Mouse (Mus musculus) c-Kit-positive CD71-positive TER-119-positive erythroid progenitor cells, embryonic 14.5 days (primary cell): ENCODE data around the gene Gm27021.

Experiments used
- DNase-seq: peaks from one replicate; pipeline ENCODE4 v3.0.0-alpha.2; 2013; ENCODE audit warnings: low spot score

The Gm27021 gene

DNA sequence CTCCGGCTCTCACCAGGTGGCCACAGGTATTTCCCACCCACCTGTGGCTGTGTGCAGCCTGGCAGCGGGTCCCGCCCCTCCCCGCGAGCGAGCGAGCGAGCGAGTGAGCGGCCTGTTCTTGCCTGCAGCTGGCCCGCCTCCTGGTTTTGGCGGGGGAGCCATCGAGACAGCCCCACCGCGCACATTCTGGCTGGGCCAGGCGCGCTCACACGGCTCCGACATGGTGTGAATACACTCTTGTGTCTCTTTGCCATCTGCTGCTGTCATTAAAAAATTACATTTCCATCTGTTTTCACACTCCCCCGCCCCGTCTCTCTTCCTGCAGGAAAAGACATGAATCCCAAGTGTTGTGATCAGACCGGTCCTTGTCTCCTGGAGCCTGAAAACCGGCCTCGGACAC, 69.3 kb downstream of the Gm27021 start:
- no peak for DNase-seq

DNA sequence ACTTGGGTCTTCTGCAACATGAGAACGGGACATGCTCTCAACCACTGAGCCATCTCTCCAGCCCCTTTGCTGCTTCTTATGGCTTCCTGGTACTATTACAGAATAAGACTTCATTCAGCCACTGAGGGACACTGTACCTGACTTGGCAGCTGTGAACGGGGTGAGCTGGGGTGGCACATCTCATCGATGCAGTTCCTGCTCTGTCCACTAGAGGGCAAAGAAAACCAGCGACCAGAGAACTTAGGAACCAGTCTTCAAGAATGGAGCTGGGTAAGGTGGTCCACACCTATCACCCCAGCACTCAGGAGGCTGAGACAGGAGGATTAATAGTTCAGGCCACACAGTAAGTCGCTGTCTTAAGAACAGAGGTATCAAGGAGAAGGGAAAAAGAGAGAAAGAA, 71.9 kb downstream of the Gm27021 start:
- DNase-seq = peak; percentile 69

DNA sequence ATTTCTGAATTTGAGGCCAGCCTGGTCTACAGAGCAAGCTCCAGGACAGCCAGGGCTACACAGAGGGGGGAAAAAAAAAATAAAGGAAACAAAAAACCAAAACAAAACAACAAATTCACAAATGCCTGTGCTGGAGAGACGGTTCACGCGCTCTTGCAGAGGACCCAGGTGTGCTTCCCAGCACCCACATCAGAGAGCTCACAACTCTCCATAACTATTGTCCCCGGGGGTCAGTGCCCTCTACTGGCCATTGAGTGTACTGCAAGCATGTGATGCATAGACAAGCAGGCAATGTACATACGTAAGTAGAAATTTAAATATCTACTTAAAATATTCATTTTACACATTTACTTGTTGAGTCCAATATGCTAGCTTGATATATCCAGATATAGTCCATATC, 73.3 kb downstream of the Gm27021 start:
- no peak for DNase-seq

DNA sequence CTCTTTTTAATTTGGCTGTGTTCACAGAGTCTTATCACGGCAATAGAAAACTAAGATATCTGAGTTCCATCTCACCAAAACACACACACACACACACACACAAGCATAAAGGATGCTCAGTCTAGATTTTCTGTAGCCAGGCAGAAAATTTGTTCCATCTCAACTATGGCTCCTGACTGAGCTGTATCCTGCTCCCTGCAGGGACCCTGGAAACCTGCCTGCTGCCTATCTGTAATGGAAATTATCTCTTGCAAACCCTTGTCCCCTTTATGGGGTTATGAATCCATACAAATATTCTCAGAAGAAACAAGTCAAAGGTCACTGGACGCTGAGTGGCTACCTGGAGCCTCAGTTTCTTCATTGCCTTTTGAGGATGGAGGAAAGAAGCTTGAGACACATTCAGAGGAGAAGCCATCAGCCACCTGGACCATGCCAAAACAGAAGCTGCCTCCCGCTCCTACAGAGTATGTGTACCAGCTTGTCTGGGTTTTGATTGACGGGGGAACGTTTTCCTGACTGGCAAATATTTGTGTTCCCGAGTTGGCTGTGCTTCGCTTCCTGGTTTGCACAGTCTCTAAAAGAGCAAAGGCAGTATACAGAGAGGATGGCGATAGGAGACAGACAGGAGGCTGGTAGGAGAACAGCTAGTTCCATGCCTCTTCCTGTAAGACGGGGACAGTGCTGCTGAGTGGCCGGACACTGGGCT, 76.1 kb downstream of the Gm27021 start:
- no peak for DNase-seq

DNA sequence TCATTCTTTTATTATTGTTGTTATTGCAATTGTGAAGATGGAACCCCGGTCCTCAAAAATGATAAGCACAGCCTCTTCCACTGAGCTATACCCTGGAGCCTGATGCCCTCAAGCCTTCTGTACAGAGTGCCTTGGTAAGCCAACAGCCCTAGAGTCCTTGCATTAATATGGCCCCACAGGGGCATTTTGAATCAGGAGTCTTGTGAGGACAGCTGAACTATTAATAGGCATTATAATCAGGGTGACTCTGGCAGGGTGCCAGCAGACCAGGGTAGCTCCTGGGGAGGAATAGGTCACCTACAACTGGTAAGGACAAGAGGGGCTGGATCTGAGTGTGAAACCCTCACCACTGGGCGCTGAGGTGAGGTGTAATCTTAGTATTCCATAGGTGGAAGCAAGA, 78.0 kb downstream of the Gm27021 start:
- no peak for DNase-seq

DNA sequence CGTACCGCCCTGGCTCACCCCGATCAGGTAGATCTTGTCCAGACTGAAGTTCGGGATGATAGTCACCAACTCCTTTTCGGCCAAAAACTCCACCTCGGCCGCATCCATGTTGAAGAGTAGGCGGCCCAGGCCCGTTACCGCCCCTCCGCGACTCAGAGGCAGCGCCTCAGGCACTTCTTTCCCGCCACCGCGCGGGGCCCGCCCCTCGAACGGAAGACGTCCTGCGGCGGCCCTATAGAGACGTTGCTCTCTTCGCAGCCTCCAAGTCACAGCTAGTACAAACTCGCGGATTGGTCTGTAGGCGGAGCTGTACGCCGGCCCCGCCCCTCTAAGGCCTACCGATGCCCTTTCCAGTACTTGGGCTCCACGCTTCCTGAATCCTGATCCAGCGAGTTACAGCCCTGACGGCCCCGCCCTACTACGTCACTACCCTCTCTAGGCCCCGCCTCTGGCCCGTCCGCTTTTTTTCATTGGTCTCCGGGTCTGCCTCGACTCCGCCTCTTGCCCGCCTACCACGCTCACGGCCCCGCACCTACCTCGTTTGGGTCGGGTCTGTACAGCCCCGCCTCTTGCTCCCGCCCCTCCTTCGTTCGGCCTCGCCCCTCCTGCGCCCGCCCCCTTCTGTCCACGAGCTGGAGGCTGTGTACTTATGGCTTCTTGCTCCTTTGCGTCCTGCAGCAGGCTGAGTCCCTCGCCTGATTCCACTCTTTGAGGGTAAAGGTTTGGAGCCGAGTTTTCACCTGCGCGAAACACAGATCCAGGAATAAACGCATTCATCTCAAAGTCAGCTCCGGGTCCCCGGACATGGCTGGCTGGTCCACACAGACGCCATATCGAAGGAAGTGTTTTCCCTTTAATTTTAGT, 78.7 kb downstream of the Gm27021 start, which contains the start of gene Gins2:
TSS of gene Gins2 (minus strand) at position 397 of the 864 bp plus-strand sequence.
- DNase-seq = peak; percentile 100

DNA sequence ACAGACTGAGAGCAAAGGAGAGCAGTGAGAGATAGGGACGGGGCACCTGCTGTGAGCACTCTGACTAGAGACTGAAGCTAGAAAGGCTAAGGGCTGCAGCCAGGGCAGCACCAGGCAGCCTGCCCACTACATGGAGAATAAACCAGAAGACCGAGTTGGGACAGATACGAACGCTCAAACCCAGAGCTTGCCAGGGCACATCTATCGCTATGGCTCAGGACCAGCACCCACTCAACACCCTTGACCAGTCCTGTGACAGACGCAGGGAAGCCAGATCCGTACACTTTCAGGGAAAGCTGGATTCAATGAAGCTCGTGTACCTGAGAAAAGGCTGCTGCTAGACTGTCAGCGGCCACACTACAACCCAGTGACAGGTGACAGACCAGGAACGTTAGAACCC, 82.4 kb downstream of the Gm27021 start:
- DNase-seq = no peak

DNA sequence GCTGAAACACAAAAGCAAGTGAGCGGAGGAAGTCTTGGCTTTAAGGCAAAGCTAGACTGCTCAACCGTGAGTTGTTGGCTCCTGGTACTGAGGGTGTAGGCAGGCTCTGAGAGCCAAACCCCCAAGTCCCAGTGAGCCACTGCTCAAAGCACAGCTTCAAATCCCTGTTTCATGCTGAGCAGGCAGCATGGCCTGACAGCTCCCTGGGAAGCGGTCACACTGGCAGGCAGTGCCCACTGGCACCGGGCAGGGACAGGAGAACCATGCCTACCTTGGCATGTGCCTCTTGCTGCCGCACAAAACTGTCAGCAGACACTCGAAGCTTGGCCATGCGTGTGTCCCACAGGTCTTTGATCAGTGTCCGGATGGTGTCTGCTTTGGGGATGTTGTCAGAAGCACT, 86.1 kb downstream of the Gm27021 start:
- no peak for DNase-seq

DNA sequence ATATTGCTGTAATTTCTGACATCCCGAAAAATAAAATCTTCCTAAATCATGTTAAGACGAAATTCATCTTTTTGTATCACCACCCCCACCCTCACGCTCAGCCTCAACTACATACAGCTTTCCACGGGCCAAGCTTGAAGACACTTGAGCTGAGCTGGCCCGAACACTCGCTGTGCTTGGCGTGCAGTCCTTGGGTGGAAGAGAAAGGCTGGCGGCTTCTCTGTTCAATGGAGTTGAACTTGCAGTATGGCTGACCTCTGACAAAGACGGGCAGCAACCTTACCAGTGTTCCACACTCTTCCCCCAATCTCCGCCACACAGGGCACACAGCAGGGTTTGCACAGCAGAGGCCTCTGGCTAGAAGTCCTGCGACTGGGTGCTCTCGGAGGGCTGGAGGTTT, 86.5 kb downstream of the Gm27021 start:
- no peak for DNase-seq

DNA sequence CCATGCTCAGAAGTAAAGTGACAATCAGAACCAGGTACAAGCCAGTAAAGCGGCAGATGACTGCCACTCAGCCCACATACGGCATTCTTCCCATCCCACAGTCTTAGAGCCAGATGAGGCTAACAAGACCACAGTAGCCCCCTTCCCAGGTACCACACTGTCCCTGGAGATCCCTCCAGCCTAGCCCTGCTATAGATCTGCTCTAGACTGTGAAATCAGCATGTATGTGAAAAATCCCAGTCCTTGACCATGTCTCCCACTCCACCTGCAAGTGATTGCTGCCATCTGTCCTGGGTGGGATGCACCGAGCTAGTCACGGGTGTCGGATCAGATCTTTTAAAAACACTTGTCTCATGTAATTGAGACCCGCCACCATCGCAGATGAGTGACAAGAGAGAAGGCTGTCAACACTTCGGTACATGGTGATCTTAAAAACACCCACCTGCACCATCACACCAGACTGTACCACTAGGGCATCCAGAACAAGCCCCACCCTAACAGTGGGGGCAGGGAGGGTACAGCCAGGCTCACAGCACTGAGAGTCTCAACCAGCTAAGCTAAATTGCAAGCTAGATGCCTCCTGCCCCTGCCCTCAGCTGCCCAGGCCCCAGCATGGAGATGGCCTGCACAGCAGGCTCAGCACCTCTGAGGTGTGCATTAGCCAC, 87.4 kb downstream of the Gm27021 start:
- no peak for DNase-seq

DNA sequence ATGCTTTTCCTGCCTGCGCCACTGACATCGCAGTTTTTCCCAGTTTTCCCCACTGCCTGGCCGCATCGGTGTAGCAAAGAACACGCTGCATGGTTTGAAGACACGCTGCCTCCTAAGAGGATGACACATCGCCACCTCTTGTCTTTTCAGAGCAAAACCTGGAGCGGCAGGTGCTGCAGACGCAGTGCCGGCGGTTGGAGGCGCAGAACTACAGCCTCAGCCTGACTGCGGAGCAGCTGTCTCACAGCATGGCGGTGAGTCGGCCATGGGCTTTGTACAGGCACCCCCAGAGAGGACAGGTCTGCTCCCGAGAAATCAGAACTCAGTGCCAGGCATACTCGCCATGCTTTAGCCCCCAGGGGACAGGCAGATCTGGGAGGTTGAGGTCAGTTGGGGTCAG, 90.1 kb downstream of the Gm27021 start:
- DNase-seq = no peak

DNA sequence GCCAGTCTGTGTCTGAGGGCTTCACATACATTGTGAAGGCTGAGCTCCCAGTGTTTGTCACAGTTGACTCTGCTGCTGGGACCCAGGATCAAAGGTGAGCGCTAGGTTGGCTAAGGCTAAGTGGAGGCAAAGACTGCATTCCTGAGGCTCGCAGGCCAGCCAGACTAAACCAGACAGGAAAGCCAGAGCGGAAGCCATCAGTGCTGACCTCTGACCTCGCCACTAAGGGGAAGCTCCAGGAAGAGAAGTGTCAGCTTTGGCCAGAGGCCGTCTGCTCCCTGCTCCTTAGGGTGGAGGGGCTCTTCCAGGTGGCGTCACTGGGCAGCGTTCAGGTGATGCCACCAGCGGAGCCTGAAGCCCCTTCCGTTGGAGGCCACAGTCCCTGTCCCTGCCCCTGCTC, 92.1 kb downstream of the Gm27021 start:
- no peak for DNase-seq

DNA sequence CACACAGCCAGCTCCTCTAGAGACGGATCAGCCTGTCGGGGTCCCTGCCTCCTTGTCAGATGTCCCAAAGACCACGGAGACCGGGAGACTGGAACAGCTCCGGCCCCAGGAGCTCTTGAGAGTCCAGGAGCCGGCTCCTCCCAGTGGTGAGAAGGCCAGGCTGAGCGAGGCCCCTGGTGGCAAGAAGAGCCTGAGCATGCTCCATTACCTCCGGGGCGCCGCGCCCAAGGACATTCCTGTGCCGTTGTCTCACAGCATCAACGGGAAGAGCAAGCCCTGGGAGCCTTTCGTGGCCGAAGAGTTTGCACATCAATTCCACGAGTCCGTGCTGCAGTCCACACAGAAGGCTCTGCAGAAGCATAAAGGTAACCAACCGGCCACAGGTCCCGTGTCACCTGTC, 92.9 kb downstream of the Gm27021 start:
- DNase-seq = no peak

DNA sequence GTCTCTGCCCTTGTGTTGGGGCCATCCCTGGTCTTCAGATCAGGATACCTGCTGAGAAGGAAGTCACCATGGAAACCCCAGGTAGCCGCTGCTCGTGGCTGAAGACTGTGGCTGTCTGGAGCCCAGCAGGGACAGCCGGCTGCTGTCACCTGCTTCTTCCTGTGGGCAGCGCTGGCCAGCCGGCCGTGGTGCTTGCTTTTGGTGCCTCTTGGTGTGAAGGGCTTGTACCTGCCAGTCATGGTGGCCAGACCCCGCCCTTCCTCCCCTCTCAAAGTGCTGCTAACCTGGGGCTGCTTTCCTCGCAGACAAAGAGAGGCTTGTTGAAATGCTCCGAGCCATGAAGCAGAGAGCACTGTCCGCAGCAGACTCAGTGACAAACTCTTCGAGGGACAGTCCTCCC, 94.0 kb downstream of the Gm27021 start:
- no peak for DNase-seq

DNA sequence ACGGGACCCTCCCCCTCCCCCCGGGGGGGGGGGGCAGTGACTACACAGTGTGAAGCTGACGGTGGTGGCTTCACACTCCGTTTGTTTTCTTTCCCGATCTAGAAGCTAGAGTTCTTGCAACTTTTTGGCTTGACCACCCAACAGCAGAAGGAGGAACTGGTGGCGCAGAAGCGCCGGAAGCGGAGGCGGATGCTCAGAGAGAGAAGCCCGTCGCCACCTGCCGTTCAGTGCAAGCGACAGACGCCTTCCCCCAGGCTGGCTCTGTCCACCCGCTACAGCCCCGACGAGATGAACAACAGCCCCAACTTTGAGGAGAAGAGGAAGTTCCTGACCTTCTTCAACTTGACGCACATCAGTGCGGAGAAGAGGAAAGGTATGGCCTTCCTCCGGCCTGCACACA, 95.3 kb downstream of the Gm27021 start:
- DNase-seq = no peak

DNA sequence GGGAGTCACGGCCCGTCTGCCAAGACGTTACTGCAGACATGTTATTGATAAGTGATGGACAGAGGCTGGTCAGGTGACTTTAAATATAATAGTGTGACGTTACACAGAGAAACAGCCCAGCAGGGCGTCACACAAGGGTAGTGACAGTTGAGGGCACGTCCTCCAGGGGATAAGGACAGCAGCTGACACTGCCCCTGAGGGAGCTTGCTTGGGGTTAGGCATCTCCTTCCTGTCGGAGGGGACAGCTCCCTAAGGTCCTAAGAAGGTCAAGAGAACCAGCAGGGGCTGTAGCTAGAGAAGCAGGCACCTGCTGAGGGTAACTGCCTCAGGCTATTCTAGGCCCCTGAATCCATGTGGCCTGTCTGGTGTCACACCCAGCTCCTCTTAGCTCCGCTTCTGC, 96.3 kb downstream of the Gm27021 start:
- no peak for DNase-seq

DNA sequence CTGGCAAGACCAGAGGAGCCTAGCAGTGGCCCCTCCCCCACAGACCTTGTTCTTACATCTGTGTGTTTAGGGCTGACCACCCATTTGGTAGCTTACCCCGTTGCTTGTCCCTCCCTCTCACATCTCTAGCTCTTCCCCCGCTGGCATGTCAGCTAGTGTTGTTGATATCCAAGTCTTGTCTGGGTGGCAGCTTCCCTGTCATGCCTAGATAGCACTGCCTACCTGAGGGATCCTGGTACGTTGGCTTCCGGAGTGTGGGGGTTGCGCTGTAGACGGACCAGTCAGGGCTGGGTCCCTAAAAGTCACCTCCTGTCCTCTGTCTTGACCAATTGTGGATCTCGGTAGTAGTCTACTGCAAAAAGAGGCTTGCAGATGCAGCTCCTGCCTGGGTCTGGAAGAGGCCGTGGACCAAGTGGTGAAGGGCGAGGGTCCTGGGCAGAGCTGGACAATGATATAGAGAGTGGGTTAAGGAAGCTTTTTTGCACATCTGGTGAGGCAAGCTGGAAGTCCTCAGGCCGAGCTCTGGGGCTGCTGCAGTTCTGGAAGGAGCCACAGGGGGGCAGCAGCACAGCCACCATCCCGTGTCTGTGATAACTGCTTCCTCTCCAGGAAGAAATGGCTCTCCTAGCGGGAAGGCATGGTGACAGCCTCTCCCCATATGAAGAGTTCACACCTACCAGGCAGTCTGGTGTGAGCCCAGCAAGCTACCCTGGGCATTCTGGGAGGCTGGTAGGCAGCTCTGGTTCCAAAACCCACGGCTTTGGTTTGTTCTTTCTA, 97.8 kb downstream of the Gm27021 start:
- peak; percentile 67 for DNase-seq

DNA sequence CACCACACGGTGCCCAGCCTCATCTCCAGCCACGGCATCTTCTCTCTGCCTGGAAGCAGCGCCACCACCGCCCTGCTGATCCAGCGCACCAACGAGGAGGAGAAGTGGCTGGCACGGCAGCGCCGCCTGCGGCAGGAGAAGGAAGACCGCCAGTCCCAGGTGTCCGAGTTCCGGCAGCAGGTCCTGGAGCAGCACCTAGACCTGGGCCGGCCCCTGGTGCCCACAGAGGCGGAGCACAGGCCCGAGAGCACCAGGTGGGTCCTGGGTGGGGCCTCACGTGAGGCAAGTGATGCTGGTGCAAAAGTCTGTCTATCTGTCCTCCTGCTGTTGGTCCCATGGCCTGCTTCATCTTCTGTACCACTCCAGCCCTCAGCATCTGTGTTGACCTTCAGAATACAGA, 98.8 kb downstream of the Gm27021 start:
- no peak for DNase-seq

DNA sequence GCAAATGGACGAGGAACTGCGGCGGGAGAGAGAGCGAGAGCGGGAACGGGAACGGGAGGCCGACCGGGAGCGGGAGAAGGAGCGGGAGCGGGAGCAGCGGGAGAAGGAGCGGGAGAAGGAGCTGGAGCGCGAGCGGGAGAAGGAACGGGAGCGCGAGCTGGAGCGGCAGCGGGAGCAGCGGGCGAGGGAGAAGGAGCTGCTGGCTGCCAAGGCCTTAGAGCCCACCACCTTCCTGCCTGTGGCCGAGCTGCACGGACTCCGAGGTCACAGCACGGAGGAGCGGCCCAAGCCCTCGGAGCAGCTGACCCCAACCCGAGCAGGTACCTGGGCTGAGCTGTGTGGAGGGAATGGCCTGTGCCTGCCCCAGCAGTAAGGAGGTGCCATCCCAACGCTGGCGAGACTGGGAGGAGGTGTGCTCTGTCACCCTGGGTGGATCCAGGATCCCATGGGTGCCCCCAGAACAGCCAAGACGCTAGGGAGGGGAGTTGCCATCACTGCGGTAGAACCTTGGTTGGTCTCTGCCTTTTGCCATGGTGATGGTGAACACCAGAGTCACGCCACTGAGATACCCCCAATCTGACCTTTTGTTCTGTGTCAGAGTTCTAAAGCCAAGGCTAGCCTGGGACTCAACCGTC, 99.6 kb downstream of the Gm27021 start:
- no peak for DNase-seq

DNA sequence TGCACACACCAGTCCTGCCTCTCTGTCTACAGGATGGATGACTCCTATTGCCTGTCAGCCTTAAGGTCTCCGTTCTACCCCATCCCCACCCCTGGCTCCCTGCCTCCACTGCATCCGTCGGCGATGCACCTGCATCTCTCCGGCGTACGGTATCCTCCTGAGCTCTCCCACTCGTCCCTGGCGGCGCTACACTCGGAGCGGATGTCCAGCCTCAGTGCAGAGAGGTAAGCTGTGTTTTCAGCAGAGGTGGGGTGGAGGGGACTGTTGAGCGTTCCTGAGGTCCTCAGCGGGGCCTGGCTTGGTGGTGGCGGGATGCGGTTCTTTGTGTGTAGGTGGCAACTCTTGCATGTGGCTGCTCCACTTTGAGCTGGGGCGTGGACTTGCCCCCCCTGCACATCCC, 100.1 kb downstream of the Gm27021 start:
- DNase-seq = no peak

DNA sequence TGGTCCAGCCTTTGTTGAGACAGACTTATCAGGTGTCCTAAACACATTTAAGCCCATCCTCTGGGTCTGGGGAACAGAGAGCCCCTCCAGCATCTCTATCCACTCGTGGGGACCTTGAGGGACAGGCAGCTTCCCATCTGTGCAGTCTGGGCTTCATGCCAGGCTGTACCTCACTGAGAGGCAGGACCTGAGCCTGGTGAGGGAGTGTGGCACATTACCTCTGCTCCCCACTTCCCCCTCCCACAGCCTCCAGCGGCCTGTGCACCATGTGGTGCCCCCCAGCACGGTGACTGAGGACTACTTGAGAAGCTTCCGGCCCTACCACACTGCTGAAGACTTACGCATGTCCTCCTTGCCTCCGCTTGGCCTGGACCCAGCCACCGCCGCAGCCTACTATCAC, 101.2 kb downstream of the Gm27021 start:
- DNase-seq = no peak
